Mouse (Mus musculus) cerebral cortex, adult 2 months (tissue): ENCODE measurements around the gene Rln3.

Source experiments
- WGBS: fragments of 180-500 bp; shearing (Covaris S2); methylation state at CpG from one replicate; pipeline ENCODE4 v1.1.7; 2018; 5-methylcytosine and 5-hydroxymethylcytosine counted together

The Rln3 gene

DNA sequence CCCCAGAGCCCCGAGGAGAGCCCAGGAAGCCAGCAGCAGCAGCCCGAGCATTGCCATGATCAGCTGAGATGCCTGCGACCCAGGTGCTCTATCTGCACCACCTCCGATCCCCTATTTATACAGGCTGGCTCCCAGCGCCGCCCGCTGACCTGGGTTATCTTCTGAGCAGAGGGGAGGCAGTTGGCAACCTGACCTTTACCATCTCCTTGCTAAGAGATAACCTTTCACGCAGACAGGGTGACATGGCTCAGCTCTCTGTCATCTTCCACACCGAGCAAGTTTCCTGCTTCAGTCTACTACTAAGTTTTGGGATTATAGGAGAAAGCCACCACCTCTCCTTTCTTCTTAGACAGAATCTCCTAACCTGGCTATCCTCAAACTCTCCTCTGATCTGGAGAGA, at the start of gene Rln3:
TSS of gene Rln3 (minus strand) at position 101 of the 400 bp plus-strand sequence.
- WGBS: 43% methylated on average over 9 of the region's 9 CpGs

DNA sequence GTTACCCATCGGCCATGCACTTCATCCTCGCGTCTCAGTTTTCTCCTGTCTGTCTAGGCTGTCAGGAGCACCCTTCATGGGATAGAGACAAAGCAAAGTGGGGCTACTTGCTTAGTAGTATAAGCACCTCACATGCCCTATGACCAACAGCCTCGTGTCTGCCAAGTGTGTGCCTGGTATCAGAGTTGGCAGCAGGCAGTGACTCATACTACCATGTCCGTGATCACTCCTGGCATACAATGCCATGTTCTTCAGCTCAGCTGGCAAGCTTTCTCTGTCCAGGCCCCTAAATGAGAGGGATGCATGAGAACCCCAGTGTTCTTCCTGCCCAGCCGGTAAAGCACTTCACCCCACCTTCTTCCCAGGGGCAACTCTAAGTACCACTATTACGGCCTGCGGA, 45.8 kb upstream of the Rln3 start:
- 72% methylated on average over 8 of the region's 8 CpGs for WGBS

DNA sequence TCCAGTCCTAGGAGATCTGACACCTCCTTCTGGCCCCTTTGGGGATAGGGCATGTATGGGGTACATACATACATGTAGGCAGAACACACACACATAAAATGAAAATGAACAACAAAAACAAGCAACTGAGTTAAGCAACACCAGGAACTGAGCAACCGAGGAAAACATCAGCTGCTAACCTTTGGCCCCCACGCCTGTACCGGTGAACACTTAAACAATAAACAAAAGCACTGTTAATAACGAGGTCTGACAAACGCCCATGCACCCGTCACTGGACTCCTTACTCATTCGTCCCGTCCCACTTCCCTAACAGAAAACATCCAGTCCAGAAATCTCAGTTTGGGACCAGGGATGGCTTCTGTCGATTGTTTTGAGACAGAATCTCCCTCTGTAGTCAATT, 44.5 kb upstream of the Rln3 start:
- 71% methylated on average over 9 of the region's 9 CpGs for WGBS

DNA sequence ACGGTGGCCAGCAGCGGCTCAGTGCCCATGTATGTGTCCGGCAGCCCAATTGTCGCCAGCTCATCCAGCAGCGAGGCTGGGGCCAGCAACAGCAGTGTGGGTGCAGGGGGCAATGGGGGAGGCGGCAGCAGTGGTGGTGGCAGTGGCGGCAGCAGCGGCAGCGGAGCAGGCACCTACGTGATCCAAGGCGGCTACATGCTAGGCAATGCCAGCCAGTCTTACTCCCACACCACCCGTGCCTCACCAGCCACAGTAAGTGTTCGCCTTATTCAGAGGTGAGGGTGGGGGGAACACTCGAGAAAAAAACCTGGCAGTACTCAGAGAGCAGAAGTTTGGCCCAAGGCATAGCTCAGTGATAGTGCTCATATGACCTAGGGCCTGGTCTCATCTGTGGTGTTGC, 43.0 kb upstream of the Rln3 start:
- WGBS: 58% methylated on average over 14 of the region's 14 CpGs

DNA sequence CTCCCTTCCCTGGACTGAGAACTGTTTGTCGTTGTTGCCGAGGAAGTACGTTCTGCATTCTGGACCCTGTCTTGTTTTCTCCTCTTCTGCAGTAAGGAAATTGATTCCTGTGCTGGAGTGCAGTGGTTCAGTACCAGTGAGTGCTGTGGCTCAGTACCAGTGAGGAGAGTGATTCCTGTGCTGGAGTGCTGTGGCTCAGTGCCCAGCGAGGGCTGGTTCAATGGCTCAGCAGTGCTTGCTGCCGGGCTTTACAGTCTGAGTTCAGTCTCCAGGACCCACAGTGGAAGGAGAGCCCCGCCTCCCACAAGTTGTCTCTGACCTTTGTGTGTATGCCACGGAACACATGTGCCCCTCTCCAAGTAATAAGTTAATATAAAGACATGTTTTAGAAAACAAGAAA, 42.4 kb upstream of the Rln3 start:
- 83% methylated on average over 7 of the region's 7 CpGs for WGBS

DNA sequence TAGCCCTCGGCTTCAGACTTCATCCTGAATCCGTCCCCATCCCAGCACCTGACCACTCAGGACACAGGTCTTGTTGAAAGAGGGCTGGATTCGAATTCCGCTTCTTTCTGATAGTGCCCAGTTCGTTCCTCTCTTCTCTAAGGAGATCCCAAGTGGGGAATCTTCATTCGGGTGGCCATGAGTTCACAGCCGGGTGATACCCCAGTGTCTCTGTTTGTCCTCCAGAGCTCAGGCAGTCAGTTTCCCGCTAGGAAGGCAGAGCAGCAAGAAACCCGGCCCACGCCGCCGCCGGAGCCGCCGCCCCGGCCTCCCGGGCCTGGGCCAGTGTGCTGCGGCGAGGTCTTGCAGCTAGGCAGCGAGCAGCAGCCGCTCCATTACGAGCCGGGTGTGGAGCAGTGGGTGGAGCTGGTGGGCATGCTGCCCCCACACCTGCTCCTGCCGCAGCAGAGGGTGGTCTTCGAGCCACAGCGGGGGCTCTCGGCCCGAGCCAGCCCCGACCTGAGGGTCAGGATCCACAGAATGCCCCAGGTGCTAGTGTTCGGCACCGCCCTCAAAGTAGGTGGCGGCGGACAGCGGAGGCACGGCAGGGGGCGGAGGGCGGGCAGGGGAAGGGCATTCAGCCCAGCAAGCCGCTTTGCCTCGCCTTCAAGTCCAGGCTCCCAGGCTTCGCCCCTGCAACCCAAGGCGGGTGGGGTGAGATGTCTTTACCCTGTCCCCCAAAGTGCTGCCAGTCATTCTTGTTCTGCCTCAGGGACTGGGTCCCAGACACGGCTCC, 39.7 kb upstream of the Rln3 start:
- WGBS: 71% methylated on average over 42 of the region's 42 CpGs

DNA sequence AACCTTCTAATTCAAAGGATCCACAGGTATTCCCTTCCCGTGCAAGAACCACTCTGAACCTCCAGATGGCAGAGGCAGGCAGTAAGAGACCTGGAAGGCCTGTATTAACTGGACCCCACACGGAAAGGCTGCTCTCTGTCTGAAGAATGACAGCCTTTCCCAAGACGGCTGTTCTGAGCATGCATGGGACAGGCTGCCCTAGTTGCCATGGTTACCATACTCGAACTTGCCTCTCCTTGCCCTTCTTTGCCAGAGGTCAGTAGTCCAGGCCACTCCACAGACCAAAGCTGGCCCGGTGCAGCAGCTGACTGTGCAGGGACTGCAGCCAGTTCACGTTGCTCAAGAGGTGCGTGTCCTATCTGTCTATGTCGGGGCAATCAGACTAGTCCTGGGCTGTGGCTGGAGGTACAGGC, 39.0 kb upstream of the Rln3 start:
- 51% methylated on average over 8 of the region's 8 CpGs for WGBS

DNA sequence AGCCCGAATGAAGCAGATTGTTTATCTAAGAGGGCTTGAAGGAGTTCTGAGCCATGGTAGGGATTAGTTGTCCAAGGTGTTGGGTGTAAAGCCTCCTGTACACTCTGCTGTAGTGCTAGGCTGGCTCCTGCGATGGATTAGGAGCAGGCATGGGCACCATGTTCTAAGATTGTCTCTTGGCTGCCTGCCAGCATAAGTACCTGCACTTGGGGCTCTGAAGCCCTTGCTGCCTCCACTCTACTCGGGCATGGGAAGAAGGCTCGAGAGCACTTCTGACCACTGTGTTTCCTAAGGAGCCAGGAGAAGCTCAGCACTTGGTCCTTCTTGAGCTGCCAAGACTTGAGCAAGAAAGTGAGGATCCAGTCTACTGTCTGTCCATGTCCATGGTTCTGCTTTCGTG, 34.4 kb upstream of the Rln3 start:
- 86% methylated on average over 5 of the region's 5 CpGs for WGBS

DNA sequence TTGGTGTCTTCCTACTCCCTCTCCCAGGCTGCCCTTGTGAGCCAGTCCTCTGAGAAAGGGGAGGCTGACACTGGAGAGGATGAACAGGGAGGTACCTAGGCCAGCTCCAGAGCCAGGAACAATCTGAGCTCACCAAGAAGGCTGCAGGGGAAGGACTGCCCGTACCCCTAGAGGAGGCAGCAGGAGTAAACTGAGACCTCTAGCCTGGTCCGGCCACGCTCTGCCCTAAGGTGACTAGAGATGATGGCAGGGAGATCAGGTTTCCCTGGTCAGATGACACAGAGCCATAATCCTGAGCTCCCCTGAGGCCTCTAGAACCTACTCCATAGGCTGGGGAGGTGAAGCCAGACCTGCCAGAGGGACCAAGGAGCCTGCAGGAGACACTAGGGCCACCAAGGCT, 32.0 kb upstream of the Rln3 start:
- WGBS: 95% methylated on average over 3 of the region's 3 CpGs

DNA sequence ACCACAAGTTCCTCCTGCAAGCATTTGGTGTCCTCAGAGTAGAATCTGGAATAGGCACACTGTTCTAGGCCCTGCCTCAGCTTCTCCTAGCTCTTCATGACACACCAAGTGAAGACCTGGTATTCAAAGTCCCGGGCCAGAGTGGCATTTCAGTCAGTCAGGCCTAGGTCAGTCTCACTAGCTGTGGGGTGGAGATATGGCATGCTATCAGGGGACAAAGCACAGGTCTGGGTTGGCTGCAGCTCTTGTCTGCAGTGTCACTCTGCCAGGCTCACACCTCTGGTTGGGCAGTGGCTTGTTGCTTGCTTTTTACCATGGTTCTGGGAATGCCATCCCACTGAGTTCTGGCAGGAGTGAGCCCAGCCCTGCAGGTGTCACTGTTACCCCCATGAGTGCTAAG, 31.6 kb upstream of the Rln3 start:
- WGBS: 92% methylated on average over 1 of the region's 1 CpGs

DNA sequence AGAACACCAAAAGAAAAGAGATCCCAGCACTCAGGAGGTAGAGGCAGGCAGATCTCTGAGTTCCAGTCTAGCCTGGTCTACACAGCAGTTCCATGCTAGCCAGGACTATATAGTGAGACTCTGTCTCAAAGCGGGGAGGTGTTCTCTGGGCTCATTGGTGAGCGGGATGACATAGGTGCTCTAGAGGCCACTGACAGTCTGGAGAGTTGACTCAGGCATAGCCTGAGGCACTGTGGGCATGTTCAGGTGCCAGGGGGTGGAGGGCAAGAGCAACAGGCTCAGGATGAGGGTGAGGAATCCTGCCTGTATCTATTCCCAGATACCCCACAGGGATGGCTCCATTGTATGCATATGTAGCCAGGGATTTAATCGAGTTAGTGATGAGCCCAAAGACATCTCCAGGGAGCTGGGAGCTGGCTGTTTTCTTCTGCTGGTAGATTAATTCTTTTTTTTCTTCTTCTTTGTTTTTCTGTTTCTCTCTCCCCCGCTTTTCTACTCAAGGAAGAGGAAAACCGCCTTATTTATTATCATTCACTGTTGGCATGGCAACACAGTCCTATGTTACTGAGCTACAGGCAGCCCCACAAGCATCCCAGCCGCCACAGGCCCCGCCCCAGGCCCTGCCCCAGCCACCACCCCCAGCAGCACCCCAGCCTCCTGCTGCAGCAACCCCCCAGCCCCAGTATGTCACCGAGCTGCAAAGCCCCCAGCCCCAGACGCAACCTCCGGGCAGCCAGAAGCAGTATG, 28.6 kb upstream of the Rln3 start:
- WGBS: 40% methylated on average over 10 of the region's 10 CpGs

DNA sequence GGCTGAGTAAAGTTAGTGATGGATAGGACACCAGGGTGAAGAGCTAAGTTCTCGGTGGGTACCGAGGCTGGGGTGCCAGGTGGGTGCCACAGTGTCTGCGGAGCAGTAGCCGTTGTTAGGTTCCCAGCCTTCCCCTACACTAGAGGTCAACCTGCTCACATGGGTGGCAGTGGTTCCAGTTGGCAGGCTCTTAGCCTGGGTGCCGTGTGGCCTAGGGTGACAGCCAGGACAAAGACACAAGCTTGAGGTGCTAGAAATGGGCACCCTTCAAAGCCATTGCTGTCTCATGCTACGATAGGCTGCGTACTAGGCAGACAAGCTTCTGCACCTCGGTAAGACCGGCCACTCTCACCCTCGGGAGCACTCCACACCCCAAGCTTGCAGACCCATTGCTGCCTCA, 27.5 kb upstream of the Rln3 start:
- 86% methylated on average over 10 of the region's 10 CpGs for WGBS

DNA sequence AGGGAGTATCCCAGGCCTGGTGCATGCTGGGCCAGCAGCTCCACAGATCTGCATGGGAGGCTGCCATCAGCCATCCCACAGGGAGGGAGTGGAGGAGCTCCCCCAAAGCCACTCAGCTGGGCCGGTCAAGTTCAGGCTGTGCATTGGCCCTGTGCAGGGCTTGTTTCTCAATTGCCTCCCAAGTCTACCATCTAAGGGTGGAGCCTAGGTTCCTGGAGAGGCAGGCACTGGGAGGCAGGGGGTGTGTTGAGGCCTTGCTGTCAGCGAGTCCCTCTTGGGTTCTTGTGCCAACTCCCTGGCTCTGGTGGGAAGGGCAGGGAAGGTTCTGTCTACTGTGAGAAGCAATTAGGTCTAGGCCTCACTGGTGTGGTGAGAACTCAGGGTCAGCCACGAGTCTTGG, 27.1 kb upstream of the Rln3 start:
- WGBS: 48% methylated on average over 3 of the region's 3 CpGs

DNA sequence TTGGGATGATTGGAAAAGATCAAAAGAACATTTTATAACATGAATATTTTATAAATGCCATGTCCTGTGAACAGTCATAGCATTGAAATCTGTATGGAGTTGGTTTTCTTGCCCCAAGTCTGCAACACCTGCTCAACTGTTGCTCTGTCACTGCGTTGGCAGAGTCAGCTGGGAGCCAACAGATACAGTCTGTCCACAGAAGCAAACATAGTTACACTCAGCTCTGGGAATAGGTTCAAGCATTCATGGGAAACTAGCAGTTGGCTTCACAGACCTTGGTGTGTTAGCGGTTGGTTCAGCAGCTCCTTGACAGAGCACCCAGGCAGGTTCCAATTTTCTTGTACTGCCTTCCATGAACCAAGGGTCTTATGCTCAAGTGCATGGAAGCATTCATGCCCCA, 25.9 kb upstream of the Rln3 start:
- 22% methylated on average over 2 of the region's 2 CpGs for WGBS

DNA sequence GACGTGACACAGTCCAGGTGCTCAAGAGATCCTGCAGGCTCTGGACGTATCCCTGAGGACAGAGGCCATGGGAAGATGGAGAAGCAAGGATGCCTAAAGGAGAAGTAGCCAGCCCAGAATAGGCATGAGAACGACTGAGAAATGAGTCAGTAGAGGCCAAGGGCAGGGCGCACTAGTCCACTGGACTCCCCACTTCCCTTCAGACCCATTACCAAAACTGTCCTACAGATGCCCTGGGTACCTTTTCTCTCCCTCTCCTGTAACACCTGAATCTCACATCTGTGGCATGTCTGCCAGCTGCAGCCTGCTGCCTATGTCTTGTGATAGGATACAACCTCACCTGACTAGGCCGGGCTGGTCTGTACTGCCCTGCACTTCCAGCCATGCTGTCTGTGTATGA, 25.4 kb upstream of the Rln3 start:
- 70% methylated on average over 5 of the region's 5 CpGs for WGBS

DNA sequence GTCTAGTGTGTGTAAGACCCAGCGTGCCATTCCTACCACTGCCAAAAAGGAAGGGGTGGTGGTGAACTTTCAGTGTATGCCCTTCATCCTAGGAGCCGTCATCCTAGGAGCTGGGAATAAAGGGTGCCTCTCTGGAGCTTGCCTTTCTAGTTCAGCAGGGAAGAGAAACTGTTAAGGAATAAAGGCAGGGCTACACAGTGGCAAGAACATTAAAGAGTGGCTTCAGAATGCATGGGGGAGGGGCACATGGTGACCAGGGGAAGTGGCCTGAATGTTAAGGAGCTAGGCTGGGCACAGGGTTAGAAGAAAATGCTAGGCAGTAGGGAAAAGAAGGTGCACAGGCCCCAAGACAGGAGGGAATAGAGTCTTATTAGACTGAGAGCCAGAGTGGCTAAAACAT, 24.9 kb upstream of the Rln3 start:
- WGBS: 50% methylated on average over 2 of the region's 2 CpGs

DNA sequence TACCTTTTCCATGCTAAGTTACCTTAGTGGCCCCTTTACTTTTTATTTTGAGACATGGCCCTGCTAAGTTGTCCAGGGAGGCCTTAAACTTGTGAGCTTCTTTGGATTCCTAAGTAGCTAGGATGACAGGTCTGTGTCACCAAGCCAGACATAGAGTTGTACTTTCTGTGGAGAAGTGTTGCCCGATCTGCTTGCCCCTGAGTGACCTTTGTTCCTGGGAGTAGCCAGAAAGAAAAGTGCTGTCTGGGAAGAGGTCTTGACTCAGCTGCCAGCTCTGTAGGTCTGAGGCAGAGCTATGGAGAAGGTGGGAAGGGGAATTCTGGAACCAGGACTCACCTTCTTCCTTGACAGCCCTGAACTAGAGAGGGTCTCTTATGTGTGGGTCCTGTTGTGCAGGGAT, 24.4 kb upstream of the Rln3 start:
- 49% methylated on average over 1 of the region's 1 CpGs for WGBS

DNA sequence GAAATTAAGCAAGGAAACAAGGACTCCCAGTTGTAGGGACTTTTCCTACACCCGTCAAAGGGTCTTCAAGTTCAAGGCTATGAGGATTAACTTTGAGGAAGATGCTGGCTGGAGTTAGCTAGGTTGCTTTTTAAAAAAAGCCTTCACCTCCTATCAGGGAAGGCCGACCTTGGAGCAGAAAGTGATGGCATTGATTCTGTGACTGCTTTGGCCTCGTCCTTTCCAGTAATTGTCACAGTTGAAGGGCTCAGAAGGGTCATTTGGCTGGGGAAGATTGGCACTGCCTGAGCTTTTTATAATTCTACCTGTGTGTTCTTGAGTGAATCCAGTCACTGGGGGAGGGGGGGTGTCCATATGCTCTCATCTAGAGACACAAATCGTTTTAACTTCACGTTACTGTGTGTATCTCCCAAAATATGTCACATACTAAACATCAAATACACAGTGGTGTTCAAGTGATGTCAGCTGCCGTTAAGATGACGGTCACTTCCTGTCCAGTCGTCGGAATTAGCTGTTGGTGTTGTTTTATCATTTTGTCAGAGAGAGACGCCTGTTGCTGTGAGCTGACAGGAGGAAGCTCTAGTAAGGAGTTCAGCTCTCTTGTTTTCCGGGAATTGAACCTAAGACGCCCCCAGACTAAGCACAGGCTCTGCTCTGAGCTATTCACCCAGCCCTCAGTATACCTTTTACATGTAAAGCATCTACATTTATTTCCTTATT, 23.7 kb upstream of the Rln3 start:
- 50% methylated on average over 12 of the region's 12 CpGs for WGBS

DNA sequence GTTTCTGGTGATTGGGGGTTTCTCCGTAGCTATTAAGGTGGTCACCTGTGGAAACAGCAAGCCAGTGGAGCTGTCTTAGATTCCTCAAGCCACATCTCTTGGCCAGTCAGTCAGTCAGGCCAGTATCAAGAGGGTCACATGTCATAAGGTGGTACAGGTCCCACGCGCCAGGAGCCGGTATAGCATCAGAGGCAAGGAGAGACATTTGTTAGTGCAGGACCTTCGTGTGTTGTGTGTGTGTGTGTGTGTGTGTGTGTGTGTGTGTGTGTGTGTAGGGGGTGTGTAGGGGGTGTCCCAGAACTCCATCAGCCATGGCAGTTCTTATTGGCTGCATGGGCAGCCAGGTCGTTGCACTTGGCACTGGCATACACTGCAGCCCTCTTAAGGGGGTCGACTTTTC, 23.1 kb upstream of the Rln3 start:
- WGBS: 75% methylated on average over 7 of the region's 7 CpGs

DNA sequence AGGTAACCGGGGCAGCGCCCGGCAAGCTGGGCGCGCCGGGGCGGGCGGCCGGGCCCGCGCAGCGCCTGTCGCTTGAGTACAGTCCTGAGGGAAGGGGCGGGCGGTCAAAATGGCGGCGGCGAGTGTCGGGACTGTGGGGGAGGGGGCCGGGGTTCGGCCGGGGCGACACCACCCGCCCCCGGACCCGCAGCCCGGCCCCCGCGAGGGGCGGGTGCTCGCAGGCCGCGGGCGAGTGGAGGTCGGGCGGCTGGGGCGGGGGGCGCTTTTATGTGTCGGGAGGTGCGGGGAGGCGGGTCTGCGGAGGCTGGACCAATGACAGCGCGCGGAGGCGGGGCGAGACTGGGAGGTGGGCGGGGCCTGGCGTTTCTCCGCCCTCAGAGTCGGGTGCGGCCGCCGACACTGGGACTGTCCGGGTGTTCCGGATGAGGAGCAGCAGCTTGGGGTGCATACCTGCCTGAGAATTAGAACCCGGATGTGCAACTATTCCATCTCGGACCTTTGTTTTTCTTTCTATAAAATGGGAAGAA, 22.3 kb upstream of the Rln3 start:
- WGBS: 1% methylated on average over 58 of the region's 58 CpGs

DNA sequence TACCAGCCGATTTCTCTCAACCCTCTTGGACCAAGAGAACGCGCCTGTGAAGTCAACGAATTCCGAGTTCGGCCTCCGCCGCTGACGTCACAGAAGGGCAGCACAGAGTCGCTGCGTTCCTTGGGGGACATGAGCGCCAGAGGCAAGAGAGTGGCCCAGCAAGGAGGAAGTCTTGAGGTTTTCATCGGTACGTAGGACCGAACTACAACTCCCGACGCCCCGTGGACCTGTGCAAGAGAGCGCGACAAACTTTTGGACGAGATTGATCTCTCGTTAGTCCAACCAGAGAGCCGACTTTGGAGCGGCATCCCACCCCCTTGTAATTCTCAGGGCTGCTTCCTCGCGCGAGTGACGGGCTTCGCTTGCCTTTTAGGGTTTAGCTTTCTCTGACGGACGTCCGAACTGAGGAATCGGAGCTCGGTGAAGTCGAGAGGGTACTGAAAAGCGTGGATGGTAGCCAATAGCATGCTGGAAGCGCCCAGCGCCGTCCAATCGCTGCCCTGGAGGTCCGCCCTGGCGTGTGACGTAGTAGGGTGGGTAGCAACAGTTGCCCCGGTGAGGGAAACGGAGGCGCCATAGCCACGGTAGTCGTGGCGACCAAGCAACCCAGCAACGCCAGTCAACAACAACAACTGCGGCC, 21.6 kb upstream of the Rln3 start, which contains the start of gene Rfx1:
TSS of gene Rfx1 (plus strand) at position 544 of the 640 bp plus-strand sequence.
- WGBS: under 1% methylated on average over 51 of the region's 51 CpGs
